Mouse (Mus musculus): ENCODE data around the gene Nell2.
"Not testable (repeated sequence)": the region's sequence is repeated elsewhere in the genome, so short reads cannot be mapped to it uniquely, and the experiment has no call there.

The Nell2 gene

DNA sequence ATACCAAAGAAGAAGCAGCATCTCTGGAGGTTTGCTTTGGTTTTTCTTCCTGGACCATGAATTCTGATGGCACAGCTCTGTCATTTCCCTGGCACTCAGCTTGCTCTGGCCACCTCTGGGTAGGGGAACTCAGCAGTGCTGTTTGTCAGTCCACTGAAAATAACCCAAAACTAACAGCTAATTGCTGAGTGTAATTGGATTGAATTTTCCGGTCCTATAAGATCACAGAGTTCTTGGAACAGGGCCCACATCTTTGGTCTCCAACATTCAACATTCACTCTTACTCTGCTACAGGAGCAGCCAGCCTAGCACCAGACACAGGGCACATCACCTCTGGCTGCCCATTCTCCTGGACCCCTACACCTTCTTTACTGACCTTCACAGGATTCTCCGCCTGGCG is 287.2 kb downstream of the Nell2 start:
- no peak for DNase-seq (ENCODE audit: low spot score in 2 of 2)

GRCm38 (mm10) chr15:95237021-95237420 is 291.3 kb downstream of the Nell2 start:
- not testable (repeated sequence) for DNase-seq (ENCODE audit: low spot score in 2 of 2)

DNA sequence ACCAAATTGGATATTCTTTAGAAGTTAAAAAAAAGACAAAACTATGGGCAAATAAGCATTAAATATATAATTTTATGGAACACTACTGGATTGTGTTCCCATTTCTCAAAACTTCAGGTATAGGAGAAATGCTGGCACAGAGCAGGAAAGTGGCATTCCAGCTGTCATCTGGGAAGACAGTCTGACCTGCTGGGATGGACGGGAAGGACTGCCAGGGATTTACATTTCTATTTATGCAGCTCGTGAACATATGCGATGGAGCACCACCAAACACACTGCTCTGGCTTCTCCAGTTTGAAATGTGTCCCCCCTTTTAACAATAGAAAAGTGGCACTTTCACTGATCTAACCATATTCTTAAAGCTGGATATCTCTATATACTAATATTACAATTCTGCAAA is 291.9 kb downstream of the Nell2 start:
- no peak for DNase-seq (ENCODE audit: low spot score in 2 of 2)

DNA sequence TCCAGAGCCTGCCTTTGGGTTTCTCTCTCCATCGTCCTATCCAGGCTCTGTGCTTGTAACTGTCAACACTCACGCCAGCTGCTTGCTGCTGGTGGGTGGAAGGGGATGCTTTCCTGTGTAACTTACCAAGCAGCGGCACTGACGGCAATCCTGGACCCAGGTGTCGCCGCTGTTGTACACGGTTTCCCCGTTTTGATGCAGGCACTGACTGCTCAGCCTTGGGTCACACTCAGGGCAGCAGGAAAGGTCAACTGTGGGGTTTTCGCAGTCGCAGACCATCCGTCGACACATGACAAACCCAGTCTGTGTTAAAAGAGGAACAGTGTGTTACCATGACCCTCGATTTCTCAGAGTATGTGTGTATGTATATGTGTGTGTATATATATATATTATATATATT is 297.2 kb downstream of the Nell2 start:
- no peak for DNase-seq (ENCODE audit: low spot score in 2 of 2)

GRCm38 (mm10) chr15:95216640-95217365 is 311.6 kb downstream of the Nell2 start:
- DNase-seq (ENCODE audit: low spot score in 2 of 2): no peak

- no peak for DNase-seq (ENCODE audit: low spot score in 2 of 2)
Observed at GRCm38 (mm10) chr15:95210551-95210950, 317.8 kb downstream of the Nell2 start.

DNA sequence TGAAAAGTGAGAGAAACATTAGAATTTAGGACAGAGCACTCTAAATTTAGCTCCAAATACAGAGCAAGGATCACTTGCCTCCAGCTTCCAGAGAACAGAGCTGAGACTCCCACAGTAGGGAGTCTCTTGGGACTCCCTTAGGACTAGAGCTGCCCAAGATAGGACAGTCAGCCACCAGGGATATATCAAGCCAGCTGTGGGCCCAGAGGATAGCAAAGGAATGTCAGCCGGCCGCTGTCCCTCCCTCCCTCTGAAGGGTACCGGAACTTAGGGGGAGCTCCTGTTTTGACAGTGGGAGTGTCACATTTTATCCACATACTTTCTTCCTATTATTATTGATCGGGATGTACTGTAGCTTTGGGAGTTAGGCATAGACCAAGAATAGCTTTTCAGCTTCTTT is 319.2 kb downstream of the Nell2 start:
- DNase-seq (ENCODE audit: low spot score in 2 of 2): no peak

DNA sequence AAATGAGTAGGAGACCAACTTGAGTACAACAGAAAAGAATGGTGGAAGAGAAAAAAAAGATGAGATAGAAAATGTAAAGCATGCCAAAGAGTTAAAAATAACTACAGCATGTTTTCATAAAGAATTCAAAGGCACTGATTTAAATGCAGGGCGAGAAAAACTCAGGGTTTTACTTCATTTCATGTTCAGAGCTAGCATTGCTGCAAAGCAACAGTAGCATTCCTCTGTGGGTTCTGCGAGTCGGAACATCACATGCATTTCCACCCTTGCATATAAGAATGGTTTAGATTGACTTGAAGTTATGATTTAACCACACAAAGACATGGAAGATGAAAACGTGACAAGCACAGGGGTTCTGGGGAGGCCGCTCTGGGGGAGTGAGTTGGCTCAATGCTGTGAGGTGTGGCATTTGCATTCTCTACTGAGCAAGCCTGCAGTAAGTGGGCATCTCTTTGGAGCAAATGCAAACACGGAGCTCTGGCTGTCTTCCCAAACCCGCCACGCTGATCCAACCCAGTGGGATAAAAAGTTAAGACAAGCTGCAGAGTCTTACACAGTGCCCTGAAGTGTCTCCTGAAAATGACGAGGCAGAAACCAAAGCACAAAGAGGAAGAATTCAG is 334.6 kb downstream of the Nell2 start:
- peak in 1 of 2 experiments; percentile 68 for DNase-seq (ENCODE audit: low spot score in 2 of 2)

- no peak for DNase-seq (ENCODE audit: low spot score in 2 of 2)
Observed at GRCm38 (mm10) chr15:95192951-95193350, 335.4 kb downstream of the Nell2 start.

GRCm38 (mm10) chr15:95186226-95186625 is 342.1 kb downstream of the Nell2 start:
- peak in 1 of 2 experiments; percentile 60 for DNase-seq (ENCODE audit: low spot score in 2 of 2)

- DNase-seq (ENCODE audit: low spot score in 2 of 2): no peak
Observed at GRCm38 (mm10) chr15:95185419-95185818, 342.9 kb downstream of the Nell2 start.

DNA sequence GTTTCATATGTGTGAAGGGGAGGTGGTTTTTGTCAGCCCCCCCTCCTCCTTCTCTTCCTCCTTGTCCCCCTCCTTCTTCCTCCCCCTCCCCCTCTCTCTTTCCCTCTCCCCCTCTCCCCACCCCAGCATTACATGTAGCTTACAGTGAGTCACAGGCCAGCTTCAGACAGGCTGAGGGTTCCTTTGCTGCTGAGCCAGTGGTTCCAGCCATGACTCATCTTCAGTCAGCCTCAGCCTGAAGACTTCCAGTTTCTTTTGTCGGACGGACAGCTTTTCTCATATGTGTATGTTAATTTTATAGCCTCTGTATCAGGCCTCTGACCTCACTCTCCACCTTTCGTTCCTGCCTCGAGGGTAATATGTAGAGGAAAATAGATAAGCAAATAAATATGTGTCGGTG is 344.9 kb downstream of the Nell2 start:
- DNase-seq (ENCODE audit: low spot score in 2 of 2): no peak

- DNase-seq (ENCODE audit: low spot score in 2 of 2): no peak
Observed at GRCm38 (mm10) chr15:95156828-95157227, 371.5 kb downstream of the Nell2 start.

DNA sequence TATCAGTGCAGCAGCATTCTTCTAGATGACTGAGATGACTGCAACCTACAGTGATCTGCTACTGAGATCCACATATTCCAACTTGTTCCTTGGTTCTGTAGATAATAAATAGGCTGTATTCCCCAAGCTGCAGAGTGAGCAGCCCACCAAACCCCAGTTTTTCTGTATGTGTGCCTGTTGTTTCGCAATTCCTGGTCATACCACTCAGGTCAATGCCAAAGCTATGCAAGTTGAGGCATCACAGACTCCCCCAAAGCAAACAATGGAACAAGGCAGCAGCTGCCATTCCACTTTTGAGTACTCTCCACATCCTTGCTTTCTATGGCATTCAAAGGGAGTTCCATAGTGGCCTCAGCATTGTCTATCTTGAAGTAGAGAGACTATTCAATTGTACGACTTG is 383.2 kb downstream of the Nell2 start:
- DNase-seq (ENCODE audit: low spot score in 2 of 2): no peak

DNA sequence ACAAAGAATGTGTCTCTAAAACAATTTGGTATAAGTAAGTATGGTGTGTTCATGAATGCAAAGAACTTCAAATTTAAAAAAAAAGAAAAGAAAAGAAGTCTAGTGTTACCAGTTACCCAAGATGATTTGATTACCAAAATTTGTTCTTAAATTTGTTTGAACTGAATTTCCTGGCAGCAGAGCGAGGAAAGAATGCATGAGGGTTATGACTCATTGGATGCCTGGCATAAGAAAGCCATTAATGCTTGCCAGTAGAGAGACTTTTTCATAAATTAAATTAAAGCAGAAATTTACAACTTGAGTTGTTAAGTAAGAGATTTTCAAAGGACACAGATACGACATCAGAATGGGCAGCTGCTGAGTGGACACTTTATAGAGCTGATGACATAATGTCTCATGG is 384.2 kb downstream of the Nell2 start:
- no peak for DNase-seq (ENCODE audit: low spot score in 2 of 2)

- DNase-seq (ENCODE audit: low spot score in 2 of 2): no peak
Observed at GRCm38 (mm10) chr15:95138709-95139409, 389.5 kb downstream of the Nell2 start.

- DNase-seq (ENCODE audit: low spot score in 2 of 2): peak in 1 of 2 experiments; percentile 33
Observed at GRCm38 (mm10) chr15:95137018-95137810, 391.1 kb downstream of the Nell2 start.

- peak; percentile 9 to 32 for DNase-seq (ENCODE audit: low spot score in 2 of 2)
Observed at GRCm38 (mm10) chr15:95135926-95136609, 392.3 kb downstream of the Nell2 start.

DNA sequence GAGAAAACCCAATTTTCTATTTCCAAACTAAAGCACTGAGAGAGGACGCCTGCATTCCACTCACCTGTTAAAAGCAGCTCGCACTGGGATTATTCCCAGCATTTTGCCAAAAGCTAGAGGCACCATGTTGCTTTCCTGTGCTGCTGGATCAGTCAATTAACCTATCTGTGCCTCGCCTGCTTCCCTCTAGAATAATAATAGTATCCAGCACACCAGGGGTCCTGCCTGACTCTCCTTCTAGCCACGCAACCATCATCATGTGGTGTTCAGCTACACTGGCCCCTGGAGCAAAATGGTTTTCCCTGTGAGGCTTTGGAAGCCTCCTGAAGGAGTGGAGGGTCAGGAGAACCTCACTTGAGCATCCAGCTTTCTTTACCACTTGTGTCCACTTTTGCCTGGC is 397.0 kb downstream of the Nell2 start:
- DNase-seq (ENCODE audit: low spot score in 2 of 2): no peak

- no peak for DNase-seq (ENCODE audit: low spot score in 2 of 2)
Observed at GRCm38 (mm10) chr15:95108626-95109025, 419.7 kb downstream of the Nell2 start.

DNA sequence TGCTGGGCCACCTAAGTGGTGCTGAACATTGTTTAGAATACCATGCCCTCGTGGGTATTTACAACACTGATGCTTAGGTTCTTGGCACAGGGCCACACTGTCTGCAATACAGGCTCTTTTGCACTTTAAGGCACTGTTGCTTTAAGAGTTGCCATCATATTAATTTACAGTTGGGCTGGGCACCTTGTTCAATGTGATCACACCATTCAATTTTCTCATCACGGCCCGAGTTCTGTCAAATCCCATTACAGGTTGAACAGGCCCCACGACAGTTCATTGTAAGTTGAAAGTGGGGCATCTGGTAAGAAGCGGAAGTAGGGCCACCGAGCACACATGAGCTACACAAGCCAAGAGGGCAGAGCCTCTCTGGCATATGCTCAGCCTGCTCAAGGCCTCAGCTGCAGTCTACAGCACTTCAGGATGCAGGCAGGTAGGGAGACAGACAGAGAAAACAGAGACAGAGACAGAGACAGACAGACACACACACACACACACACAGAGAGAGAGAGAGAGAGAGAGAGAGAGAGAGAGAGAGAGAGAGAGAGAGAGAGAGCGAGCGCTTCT is 421.0 kb downstream of the Nell2 start:
- DNase-seq (ENCODE audit: low spot score in 2 of 2): no peak

All from left cerebral cortex, adult 9 months (tissue).